Mouse (Mus musculus): ENCODE data around the gene Tktl1.

GRCm38 (mm10) chrX:74246213-74246681, 69.2 kb downstream of the Tktl1 start:
- no peak for TF ChIP-seq CTCF (IDR thresholded peaks at IDR 0.05; ENCODE audit: control insufficient read depth, insufficient read depth, low read length)
- peak; percentile 99 for TF ChIP-seq POLR2A (IDR thresholded peaks at IDR 0.05; ENCODE audit: borderline replicate concordance, control insufficient read depth, low read depth, low read length)
